Mouse (Mus musculus): Measurements from ENCODE around the gene Gm11639.

Gm11639 gene

DNA sequence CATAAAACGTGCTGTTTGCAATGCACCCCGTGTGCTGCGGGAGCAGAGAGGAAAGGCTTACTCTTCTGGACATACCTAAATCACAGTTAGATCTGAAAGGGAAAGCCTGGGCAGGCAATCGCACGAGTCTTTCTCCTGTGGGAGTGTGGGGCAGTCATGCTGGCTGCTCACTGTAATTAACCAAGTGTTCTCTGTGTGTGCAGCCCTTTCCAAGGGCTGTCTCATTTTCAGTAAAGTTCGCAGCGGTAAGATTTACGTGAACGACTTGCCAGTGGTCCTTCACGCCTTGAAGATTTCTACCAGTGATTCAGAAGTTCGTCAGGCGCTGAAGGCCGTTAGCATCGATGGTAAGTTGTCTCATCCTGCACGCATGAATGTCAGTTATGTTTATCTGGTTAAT, 18.6 kb downstream of the Gm11639 start:
- peak; percentile 11 for DNase-seq (ENCODE audit: inconsistent ontology term)

DNA sequence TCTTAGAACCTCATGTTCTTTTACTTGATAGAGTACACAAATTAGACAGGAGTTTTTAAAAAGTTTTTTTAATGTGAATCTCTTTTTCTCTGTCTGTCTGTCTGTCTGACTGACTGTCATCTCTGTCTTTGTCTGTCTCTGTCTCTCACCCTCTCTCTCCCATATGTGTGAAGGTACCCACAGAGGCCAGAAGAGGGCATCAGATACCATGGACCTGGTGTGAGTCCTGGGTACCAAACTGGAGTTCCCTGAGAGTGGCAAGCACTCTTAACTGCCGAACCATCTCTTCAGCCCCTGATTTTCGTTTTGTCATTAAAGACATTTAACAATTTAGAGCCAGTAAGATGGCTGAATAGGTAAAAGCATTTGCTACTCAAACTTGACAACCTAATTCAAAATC, 21.6 kb downstream of the Gm11639 start:
- DNase-seq (ENCODE audit: inconsistent ontology term): no peak

DNA sequence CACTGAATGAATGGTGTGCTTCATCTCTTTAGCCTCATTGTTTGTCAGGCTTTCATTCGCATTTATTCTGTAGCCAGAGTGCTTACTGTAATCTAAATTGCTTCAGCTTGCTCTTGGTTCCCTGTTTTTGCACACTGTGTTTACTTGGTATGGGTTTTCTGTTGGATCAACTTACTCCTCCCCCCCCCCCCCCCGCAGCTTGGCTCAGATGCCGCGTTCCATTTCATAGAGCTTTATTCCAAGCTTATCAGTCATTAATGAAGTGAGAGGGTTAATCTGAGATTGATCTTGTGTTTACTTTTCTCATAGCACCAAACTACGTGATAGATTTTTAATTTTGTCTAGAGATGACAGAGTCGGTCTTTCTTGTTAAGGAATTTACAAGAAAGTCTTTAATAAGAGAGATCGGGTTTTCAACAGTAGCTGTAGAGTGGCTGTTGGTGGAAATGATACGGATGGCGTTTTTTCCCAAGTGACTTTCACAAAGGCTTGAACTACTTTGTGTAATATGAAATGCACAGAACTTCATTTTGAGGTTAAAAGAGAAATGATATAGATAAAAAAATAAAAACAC, 59.6 kb downstream of the Gm11639 start:
- DNase-seq (ENCODE audit: inconsistent ontology term): no peak

DNA sequence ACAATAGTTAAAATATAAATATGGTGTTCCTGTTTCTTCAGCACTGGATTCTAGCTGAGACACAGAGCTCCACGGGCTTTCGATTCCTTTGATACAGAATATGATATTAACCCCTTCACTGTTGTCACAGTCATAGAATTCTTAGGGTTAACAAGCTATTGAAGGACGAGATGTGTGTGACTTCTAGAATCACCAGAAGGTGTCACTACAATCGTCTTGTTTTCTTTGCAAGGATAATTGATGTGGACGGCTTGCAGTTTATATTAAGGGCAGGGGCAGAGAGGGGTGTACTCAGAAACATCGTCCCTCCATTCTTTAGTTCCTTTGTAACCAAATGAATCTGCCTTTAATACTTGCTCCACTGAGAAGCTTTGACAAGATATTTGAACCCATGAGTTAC, 80.3 kb downstream of the Gm11639 start:
- no peak for DNase-seq (ENCODE audit: inconsistent ontology term)

DNA sequence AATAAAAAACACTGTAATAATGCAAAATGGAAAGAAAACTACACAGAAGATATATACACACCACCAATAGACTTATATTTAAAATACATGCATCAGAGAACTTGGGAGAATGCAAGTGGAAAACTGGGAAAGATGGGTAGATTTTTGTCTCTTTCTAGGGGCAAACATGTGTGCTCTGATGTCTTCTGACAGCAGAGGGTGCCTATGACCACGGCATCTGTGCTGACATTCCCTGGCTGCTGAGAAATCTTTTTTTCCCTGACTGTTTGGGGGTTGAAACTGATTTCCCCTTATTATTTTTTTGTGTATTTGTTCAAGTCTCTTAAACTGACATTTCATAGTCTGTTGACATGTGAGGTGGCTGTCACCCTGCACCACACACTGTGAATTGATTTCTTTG, 81.6 kb downstream of the Gm11639 start:
- DNase-seq (ENCODE audit: inconsistent ontology term): no peak

DNA sequence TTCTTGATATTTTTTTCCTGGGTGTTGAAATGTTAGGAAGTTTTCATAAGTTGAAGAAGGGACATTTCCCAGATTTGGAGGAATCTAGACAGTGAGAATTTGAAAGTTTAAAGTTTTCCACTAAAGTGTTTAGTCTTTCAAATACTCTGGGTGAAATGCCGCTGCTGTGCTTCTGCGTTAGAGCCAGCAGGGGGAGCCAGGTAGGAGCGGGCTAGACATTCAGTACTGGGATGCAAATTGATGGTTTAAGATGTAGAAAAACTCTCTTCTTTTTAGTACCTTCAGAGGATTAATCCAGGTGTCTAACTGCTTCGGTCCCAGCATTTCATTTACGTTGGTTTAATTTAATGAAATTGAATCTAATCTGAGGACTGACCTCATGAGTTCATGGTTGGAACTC, 82.6 kb downstream of the Gm11639 start:
- DNase-seq (ENCODE audit: inconsistent ontology term): peak; percentile 12

DNA sequence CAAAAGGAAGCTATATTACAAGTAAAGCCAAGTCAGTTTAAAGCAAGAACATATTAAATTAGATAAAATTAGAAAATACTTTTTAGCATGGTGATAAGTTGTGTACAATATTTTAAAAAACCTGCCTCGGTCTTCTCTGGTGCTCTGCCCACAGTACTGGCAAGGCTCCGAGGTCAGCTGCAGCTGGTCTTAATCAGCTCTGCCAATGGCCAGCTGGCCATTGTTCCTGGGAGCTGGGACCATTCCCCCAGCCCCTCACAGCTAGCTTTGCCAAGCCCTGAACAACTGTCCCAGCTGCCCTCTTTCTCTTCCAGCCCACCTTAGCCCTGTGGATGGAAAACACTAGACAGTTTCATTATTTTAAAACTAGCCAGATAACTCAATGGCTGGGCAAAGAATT, 93.3 kb downstream of the Gm11639 start:
- no peak for DNase-seq (ENCODE audit: inconsistent ontology term)

DNA sequence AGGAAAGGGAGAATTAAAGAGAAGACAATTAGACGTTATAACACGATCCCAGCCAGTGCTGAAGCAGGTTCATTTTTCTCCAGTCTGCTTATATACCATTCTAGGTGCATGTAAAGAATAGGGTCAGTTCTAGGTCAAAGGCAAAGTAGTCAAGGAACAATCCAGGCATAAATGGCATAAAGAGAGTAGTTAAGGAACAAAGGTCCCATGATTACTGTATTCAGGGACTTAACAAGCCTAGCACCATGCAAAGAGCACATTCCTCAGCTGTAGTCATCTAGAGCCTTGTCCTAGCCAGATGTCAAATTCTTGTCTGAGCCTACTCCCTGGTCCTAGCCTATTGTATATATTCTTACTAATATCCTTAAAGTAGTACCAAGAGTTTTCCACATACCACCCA, 259.2 kb downstream of the Gm11639 start:
- DNase-seq (ENCODE audit: inconsistent ontology term): no peak

DNA sequence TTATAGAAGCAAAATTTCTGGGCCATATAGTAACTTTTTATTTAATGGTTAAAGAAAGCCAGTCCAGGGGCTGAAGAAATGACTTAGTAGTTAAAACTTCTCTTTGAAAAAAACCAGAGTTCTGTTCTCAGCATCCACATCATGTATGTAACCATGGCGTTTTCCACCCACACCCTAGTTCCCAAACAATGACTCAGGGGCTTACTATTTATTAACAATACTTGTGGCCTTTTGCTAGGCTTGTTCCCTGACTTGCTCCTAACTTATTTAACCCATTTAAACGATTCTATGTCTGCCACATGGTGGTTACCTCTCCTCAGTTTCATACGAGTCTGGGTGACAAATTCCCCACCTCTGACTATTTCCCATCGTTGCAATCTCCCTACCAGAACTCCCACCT, 266.8 kb downstream of the Gm11639 start:
- DNase-seq (ENCODE audit: inconsistent ontology term): peak; percentile 20

DNA sequence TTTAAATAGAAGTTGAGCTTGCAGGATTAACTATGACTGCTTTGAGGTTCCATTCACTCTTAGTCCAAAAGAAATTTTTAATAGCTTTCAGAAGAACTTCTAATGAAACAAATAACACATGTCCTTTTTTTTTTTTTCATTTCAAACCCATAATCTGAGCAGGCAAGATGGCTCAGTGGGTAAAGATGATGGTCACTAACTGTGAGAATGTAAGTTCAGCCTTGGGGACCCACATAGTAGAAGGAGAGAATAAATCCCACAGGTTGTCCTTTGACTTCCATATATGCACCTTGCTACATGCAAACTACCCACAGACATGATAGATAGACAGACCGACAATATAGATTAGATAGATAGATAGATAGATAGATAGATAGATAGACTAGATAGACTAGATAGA, 282.4 kb downstream of the Gm11639 start:
- no peak for DNase-seq (ENCODE audit: inconsistent ontology term)

DNA sequence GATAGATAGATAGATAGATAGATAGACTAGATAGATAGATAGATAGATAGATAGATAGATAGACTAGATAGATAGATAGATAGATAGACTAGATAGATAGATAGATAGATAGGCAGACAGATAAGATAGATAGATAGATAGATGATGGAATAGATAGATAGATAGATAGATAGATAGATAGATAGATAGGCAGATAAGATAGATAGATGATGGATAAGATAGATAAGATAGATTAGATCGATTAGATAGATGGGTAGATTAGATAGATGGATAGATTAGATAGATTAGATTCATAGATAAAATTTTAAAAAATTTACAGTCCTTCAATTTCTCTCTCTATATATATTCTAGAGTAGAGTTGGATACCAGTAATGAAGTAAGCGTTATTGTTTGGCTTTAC, 282.9 kb downstream of the Gm11639 start:
- DNase-seq (ENCODE audit: inconsistent ontology term): no peak

DNA sequence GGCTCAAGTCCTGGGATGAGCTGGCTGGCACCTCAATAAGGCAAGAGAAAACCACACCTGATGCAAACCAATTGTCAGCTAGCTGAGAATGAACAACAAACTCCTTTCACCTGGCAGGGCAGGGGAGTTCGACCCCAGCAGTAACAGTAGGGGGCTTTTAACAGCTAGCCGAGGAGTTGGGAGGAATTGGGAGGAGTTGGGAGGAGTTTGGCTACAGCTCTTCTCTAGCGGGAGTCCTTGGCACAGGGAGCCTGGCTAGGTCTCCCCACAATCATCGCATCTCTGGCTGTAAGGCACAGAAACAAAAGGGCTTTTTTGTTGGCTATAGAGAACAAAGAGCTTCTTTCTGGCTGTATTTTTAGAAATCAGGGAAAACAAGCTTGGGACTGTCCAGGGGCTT, 285.8 kb downstream of the Gm11639 start:
- peak; percentile 31 for DNase-seq (ENCODE audit: inconsistent ontology term)

DNA sequence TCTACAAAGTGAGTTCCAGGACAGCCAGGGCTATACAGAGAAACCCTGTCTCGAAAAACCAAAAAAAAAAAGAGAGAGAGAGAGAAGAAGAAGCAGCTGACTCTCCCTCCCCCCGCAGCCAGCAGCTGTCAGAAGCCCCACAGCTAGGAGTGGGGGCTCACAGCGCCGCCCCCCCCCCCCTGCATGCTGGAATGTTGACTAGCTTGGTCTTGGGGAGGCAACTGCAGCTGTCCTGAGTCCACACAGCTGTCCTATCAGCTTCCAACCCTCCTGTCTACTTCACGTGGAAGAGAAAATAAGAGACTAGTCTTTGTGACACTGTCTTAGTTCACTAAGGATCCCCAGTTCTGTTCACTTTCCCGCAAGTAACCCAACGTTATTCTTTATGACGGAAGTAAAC, 287.0 kb downstream of the Gm11639 start:
- no peak for DNase-seq (ENCODE audit: inconsistent ontology term)

DNA sequence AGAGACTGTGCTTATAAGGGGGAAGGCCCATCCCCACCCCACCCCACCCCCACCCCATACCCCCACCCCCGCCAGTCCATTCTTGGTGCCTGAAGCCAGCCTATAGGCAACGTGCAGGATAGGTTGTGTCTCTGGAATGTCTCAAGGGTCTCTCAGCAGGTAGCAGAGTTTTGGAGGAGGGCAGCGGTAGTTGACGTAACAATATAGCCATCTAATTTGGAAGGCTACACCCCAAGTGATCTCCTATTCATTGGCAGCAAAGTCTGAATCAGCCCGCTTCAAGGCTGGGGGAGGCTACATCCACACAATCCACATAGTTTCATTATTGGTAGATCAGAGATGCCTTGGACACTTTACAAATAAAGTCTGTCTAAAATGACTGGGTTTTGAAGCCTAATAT, 292.5 kb downstream of the Gm11639 start:
- no peak for DNase-seq (ENCODE audit: inconsistent ontology term)

DNA sequence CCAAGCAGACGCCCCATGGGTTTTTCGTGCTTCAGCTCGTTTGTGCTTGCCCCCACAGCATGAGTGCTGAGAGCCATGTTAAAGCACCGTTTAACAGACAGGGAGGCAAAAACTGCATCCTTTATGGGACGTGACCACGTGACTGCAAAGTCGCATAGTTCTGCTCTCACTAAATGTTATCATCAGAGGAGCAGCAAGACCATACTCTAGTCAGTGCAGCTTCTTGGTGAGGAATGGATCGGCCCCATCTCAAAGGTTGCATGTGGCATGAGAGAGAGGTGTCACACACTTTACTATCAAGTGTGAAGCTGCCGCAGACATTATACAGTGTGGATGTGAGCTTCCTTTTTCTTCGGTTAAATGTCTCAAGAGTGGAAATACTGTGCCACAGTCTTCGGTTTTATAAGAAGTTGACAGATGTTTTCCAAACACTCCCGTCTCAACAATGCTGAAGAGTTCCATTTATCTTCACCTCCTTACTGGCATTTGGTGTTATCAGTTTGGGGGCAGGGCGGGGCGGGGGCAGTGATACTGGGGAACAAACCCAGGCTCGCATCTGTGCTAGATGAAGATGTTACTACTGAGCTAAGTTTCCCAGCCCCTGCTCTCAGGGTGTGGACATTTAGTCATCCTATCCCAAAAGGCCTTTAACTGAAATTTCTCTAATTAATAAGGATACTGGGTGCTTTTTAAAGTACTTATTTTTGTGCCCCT, 296.0 kb downstream of the Gm11639 start:
- no peak for DNase-seq (ENCODE audit: inconsistent ontology term)

DNA sequence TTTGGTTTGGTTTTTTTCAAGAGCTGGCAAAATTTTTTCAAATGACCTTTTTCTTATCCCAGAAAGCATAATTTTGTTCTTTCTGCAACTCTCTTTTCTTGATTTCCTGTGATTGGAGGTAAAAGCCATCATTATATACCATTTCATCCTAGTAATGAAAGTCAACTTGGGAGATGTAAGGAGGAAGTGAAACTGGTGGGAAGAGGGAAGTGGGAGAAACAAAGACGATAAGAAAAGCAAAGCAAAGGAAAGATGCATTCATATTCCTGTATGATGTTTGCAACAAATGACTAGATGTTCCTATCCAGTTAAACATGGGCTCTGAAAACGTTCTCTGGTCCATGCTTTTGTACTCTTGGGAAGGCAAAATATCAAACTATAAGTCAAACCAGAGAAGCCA, 323.7 kb downstream of the Gm11639 start:
- no peak for DNase-seq (ENCODE audit: inconsistent ontology term)

DNA sequence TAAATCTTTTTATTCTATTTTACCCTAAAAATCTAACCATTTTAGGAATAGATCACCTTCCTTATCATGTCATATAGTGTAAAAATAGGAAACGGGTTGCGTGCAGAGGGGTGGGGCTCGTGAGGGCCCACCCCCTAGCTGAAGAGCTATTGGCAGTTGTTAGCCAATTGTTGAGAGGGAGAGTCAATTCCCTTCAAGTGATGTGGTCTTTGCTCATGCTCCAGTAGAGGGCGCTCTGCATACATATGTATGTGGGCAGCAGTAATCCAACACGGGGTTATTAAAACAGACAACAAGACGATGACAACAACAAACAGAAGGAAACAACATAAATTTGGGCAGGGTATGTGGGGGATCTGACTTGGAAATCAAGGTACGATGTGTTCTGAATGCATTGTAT, 335.6 kb downstream of the Gm11639 start:
- no peak for DNase-seq (ENCODE audit: inconsistent ontology term)

DNA sequence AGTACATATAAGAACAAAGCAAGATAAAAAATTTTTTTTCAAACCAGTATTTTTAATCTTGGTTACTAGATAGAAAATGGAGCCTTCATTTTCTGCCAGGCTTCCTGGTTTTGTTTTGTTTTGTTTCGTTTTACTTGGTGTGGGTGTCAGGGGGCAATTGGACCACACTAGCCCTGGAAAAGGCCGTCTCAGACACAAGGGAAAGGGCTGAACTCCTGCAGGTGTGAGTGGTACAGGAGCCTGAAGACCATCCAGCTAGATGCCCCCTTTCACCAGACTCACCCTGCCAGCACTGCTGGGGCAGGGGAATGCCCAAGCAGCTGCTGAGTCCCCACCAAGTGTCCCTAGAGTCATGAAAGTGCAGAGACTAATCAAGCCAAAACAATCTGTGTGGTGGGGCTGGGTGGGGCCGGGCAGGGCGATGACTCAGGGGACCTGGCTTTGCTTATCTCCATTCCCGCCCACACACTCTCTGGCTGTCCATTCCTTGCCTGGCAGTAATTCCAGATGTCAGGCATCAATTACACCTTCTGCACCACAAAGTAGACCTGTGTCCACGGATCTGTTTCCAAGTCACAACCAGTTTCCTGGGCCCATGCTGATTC, 343.3 kb downstream of the Gm11639 start:
- peak; percentile 7 for DNase-seq (ENCODE audit: inconsistent ontology term)

DNA sequence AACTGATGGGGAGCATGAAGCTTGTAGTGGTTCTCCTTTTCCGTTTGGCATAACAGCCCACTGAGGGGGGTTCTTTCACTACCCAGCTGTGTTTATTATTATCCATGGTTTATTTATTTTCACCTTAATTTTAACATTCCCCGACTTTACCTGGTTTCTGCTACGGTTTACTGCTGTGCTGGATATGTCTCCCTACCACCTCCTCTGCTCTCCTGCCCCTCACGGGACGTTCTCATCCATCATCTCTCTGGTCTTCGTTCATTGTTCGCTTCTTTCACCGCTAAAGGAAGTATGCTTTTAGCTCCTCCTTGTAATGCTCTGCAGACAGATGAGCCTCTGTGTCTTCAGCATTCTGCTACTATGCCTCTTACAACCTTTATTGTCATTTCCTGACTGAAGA, 344.0 kb downstream of the Gm11639 start:
- DNase-seq (ENCODE audit: inconsistent ontology term): no peak

DNA sequence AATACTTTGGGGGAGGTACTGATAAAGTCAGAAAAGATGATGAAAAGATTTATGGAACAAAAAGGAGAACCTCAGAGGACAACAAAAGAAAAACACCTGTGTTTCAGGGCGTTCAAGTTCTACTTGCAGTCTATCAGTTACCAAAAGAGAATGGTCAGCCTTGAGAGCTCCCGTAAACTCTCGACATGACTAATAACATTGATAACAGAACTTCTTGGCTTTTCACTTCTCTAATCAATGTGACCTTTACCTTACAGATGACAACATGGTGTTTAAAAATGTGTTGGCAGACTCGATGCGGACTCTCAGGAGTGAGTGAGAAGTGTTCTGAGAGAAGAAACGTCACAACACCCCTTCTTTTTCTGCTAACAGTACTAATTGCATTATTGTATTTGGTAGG, 344.7 kb downstream of the Gm11639 start:
- no peak for DNase-seq (ENCODE audit: inconsistent ontology term)

DNA sequence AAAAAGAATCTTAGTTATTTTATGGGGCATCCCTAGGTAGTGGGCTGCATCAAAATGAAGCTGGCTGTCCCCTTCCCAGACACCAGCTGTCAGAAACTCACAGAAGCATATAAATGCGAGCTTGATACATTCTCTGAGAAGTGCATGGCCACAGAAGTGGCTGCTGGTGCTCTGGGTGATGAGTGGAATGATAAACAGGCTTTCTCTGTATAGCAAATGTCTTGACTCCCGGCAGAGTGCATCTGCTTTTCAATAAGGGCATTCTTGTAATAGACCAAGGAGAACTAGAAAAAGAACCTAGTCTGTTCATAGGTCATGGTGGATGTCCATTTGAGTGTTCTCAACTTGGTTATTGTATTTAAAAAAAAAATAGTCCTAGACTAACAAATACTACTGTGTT, 345.6 kb downstream of the Gm11639 start:
- no peak for DNase-seq (ENCODE audit: inconsistent ontology term)

DNA sequence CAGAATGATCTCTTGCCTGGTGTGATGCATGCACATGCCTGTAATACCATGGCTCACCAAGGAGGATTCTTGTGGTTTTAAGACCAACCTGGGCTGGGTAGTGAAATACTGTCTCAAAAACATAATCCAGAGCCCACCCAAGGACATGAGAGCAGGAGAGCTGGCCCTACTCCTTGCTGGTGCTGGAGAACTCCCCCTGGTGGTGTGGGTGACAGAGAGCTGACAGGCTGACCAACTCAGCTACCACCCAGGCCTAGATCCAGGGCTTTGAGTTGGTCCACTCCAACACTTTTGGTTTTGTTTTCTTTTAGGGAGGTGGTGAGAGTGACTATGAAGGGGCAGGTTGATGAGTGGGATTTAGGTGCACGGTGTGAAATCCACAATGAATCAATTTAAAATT, 349.6 kb downstream of the Gm11639 start:
- DNase-seq (ENCODE audit: inconsistent ontology term): no peak

DNA sequence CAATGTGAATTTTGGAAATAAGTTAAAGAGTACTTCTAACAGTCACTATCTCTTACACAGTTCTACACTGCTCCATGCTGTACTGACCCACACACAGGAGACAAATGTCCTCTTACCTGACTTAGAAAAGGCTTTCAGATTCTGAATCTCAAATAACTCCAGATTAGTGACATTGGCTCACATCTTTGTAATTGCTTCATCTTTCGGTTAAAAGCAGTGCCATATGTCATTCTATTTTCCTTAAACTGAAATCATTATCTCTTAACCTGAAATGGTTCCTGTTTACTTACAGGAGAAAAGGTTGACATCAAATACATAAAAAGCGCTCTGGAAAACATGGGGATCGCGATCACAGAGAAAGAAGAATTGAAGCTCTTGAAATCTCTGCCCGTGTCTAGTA, 377.8 kb downstream of the Gm11639 start, which contains the start of gene Efcab3:
Gene Efcab3 (plus strand): TSS at position 301 of the 400 bp plus-strand sequence.
- no peak for DNase-seq (ENCODE audit: inconsistent ontology term)

All from Muller cell, postnatal 12 days (primary cell).